Mouse (Mus musculus): ENCODE results near the gene Mpped2.

The Mpped2 gene

DNA sequence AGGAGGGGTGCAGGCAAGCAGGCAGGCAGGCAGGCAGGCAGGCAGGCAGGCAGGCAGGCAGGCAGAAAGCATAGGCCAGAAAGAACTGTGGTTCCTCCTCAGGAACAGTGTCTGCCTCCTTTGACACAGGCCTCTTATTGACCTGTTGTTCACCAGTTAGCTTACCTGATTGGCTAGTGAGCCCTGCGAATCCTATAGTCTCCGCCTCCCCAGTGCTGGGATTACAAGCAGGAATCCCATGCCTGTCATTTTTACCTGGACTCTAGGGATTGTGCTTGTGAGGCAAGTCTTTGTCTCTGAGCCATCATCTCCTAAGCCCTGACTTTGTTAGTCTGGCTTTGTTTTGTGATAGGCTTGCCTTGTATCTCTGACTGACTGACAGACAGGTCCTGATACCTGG is 14.1 kb downstream of the Mpped2 start:
- no peak for DNase-seq

DNA sequence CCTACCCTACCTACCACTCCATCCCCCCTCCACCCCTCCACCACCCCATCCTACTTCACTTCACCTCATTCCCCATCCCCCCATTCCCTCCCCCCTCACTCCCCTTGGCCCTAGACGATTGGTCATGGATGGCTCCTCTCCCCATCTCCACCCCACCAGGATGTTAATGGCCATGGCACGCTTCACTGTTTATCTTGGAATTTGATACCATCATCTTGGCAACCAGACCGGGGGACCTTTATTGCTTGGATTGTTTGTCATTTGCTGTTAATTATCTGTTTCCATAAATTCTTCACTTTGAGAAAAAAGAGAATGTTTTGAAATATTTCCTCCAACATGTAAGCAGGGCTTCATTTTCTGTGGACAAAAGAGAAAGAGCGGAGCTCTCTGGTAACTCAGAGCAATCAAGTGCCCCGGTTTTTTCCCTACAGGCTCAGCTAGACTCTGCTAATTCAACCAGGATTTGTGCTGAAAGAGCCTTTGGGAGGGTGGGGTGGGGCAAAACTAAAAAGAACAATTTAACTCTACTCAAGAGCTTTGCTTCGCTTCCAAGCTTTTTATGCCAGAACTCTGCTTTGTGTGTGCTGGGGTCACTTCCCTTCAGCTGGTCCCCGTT is 17.9 kb downstream of the Mpped2 start:
- no peak for DNase-seq

DNA sequence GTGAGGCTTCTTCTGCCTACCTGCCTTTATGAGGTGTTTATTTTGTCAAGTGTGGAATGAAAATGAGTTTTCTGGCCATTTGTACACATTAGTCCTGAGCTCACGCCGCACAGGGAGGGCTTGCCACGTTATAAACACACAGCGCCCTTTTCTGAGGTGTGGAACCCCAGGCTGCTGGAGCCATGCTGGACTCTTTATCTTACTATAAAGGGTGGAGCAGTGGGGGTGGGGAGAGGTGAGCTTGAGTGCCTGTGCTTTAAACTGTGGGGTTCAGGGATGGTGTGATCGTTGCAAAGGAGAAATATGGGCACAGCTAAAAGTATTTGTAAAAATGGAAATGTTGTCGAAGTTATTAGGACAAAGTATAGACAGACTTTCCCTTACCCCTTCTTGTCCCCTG is 18.4 kb downstream of the Mpped2 start:
- DNase-seq: no peak

DNA sequence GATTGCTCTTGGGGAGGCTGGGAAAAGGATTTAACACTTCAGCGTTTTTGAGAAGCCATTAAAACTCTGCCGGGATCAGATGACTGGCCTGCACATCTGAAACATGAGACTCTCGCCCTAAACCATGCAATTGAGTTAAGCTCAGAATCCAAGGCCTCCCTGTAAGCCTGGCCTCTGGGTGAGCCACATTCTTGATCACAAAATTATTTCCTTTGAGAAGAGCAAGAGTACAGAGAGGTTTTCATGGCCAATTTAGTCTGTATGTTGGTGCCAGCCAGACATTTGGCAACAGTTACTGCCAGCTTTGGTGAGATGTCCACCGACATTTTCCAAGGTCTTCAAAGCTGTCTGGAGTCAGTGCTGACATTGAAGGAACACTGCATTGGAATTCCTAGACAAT is 20.1 kb downstream of the Mpped2 start:
- peak; percentile 11 for DNase-seq

DNA sequence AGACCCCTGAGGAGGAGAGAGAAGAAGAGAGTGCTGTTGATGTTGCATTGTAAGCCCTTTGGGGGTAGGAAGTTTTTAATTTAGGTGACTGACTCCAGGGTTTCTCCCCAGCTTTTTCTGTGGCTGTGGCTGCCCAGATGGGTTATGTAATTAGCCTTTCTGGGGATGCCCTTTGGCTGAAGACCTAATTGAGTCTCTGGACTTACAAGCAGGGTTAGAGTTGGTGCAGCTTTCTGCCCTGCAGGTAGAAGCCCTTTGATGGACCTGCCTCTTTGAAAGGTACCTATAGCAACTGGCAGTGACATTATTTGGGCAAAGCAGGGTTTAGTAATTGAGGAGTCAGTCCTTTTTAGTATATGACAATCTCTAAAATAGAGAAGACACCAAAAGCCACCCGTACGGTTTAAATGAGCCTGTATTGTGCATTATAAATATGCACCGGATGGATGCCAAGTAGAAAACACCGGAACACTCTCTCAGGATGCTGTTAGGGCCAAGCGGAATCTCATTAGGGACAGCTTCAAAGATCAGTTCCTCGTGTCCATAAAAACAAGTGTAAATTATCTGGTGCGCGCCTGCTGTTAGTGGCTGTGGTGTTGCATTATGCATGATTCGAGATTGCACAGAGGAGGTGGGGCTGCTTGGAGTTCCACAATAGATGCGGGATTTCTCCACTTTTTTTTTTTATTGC is 22.8 kb downstream of the Mpped2 start:
- no peak for DNase-seq

DNA sequence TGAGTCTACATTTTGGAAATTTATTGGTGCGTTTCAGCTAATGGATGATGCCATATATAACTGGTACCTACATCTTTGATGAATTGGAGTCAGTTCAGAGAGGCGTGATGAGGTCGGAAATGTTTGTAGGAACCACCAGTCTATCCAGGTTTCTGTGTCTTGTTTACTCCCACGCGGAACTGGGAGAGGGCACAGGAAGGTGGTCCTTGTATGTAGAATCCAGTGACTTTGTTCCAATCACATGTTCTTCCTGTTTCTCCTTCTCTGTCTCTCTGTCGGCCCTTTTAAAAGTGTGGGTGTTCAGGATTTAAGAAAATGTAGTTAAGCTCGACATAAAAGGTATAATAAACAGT is 23.3 kb downstream of the Mpped2 start:
- no peak for DNase-seq

DNA sequence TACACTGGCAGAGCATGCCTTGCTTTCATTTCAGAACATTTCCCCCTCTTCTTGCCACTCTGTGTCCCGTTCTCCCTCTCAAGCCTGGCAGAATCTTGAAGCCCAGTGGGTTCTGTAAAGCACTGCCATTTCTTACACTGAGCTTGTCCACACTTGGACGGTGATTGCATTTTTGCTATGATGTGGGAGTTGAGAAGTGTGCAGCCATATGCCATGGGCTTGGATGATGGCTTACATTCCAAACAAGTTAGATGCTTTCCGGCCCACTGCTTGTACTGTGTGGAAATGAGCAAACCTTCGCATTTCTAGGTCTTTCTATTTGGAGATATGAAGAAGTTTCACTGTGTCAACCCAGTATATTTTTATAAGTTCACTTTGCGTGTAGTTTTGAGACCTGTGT is 25.8 kb downstream of the Mpped2 start:
- DNase-seq: no peak

DNA sequence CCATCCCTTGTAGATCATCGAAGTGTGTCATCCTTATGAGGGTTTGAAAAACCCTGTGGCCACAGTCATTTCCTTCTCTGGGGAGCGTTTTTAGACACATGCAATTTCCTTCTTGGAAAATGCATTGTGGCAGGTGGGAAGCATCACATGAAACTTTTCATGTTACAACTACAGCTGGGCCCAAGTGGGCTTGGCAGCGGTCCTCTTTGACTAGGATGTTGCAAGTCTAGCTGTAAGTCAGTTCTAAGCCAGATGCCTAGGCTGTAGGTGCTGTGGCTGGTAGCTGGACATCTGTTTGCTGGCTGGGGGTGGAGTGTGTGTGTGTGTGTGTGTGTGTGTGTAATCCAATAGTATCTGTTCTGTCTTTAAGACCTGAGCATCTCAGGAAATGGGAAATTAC is 26.4 kb downstream of the Mpped2 start:
- DNase-seq: no peak

DNA sequence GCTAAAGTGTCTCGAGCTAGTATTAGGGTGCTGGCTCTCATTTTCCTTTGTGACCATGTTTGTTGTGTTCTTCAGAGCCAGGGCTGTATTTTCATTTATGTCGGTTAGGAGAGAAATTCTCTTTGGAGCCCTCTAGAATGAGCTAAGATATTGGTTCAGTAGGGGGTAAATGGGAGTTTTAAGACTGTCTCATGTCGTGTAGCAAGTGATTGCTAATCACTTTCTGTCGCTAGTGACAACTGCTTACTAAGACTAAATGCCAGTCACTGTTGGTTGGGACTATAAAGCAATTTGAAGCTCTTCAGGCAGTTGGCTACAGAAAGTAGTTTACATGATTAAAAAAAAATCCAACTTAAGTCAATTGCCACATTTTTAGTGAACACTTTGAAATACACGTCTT is 27.6 kb downstream of the Mpped2 start:
- DNase-seq: no peak

DNA sequence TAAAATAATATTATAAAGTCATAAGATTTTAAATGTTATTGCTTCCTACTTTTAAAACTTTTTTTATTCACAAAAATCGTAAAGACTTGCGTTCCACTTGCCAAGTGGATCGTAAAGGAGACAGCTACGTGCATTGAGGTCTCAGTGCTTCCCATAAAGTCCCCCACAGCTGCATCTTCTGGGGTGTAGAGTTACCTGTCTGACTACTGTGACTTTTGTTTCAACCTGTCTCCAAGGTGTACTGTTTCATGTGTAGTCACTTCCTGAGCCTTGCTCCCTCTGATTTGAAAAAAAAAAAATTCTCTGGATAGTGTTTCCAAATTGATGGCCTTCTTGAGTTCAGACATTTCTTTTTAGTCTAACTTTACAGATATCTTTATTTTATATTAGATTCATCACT is 29.0 kb downstream of the Mpped2 start:
- DNase-seq: no peak

DNA sequence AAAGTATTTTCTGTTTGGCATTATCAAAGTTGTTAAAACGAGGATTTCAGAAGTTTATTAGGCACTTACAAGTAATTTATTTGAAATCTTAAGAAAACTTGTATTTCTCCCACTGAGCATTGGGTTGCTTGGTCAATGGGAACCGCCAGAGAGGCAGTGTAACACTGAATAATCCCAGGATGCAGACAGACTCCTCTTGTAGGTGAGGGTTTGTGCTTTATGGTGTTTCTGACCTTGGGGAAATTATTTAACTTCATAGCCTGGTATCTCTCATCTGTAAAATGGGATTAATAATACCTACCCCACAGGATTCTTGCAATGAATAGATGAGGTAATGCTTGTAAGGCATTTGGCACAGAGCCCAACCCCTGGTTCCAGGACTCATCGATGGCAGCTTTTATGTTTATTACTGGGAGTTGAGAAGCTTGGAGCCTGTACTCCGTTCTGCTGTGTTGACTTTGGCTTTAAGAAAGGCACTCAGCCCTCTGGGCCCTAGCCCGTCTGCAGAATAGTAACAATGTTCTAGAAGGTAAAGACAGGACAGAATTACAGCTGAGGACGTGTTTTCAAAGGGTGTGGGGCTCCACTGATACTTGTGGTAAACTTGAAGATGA is 37.0 kb downstream of the Mpped2 start:
- no peak for DNase-seq

DNA sequence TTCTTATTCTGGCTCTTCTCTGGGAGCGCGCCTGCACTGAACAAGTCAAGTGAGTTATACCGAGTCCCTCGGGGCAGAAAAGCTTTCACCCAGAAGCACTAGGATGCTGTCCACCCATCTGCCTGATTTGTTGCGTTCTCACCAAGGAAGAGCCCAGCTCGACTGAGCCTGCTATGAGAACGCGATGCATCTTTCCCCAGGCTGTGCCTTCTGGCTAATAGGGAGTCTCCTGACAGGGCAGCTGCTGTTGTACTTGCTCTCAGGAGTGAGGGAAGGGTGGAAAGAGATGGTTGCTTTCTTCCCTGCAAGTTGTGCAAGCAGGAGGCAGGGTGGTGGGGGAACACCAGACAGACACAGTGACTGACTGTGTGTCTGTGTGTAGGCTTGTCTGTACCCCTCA is 37.5 kb downstream of the Mpped2 start:
- DNase-seq: no peak

DNA sequence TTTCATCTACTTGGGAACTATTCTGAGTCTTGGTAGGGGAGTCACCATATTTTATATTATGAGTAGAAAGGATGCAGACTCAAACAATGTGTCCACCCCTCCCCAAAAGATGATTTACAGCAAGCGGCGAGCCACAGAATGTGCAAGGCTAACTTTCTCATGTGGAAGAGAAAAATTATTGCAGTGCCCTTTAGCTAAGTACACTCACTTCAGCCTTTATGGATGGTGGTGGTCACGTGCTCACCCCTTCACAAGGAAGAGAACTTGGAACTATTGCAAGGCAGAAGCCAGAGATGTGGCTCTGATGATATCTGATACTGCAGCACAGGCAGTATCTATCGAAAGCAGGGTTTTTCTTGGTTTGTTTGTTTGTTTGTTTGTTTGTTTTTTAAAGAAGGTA is 38.4 kb downstream of the Mpped2 start:
- DNase-seq: no peak

DNA sequence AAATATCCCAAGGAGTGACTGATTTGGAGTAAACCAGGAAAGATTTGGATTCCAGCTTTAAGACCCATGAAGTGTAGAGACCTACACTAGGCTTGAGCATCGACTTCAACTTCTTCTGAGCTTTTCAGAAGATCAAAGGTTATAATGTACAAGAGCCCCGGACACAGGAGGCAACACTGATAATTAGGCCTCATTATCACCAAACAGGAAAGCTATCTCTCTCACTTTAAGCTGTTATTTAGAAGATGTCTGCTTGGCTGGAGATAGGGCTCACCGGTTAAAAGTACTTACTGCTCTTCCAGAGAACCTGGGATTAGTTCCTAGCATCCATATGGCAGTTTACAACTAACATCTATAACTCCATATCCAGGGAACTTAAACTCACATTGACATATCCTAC is 39.1 kb downstream of the Mpped2 start:
- no peak for DNase-seq

DNA sequence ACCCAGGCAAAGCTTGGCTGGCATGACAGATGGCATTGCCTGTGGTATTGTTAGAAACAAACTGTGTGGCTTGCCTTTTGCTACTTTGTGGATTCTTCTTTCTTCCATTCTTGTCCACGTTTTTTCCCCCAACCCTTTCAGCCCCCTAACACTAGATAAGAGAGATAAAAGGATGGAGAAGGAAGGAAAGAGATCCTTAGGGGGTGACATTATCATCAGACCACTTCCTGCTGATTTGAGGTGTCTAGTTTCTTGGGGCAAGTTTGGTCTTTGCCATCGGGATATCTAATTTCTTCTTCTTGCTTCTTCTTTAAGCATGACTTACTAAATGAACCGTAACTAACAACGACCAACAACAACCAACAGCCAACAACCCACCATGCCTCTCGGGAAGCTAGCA is 40.3 kb downstream of the Mpped2 start:
- no peak for DNase-seq

DNA sequence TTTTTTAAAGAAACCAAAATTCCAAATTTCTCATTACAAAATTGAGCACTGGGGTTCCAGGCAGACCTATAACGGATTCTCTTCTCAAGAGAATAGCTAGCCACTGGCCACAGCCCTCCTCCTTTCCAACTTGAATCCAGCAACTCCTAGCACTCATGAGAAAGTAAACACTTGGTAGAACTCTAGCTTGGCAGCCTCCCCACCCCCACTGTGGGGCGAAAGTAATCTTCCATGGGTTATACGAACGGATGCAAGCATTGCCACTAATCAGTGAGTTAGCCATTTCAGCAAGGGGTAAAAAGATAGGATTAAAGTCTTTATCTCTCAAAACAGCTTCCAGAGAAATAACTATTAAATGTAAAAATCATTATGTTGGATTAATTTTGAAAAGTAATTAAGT is 40.9 kb downstream of the Mpped2 start:
- no peak for DNase-seq

DNA sequence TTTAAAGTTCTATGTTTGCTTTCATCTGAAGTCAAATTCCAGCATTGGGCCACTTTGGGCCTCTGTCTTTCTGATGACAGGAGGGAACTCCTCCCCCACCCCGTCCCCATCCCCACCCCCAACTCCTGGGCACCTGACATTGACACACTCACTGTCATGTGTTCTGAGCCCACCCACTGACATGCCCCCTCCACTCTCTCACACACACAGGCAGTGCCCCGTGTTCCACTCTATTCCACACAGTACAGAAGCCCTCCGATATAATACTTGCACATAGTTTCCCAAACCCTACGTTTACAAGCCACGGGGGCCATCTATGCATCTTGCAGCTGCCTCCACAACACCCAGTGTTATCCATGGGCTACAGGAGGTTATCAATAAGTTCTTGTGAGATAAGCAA is 42.1 kb downstream of the Mpped2 start:
- no peak for DNase-seq

DNA sequence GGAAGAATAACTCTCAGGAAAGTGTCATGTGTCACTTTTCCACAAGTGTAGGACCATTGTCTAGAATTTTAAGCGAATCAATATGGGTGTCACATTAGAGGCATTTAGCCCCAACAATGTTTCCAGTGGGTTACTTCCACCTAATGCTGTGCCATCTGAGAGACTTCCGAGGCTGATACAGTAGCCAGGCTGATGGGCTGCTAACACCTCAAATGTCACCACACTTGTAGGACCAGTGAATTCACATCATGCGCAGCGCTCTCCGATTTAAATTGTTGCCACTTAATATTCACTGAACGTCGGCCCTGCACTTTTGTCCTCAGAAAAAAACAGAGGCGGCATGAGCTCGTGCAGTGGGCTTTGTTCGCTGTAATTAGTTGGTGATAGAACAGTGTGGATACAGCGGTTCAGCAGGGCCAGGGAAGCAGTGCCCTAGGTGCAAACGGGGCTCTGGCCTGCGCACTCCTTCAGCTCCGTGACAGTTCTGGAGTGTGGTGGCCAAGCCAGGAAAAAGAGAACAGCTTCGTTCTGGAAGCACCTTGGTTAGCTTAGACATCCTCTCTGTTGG is 42.8 kb downstream of the Mpped2 start:
- DNase-seq: no peak

DNA sequence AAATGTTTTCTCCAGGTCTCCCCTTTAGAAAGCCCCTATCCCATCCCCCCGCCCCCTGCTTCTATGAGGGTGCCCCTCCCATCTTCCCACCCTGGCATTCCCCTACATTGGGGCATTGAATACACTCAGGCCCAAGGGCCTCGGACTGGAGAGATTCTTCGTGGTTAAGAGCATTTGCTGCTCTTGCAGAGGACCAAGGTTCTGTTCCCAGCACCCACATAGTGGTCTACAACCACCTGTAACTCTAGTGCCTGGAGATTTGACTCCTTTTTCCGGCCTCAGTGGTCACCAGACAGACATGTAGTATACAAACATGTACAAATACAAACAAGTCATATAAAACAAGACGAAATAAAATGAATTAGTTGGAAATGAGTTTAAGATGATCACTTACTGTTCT is 45.9 kb downstream of the Mpped2 start:
- DNase-seq: no peak

DNA sequence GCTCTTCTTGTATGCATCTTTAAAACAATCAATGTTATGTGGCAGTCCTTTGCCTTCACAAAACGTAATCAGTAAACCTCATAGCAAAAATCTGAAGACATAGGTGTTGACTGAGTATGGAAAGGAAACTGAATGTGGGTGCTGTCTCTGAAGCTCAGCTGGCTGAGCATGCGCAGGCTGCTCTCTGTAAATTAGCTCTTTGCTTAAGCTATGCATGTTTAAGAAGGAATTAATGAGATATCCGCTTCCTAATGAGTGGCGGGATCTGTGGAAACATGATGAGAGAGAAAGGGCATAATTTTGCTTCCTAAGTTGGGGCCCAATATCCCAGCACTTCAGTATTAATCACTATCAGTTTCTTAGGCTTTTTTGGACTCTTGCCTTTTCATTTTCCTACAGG is 51.0 kb downstream of the Mpped2 start:
- DNase-seq: no peak

DNA sequence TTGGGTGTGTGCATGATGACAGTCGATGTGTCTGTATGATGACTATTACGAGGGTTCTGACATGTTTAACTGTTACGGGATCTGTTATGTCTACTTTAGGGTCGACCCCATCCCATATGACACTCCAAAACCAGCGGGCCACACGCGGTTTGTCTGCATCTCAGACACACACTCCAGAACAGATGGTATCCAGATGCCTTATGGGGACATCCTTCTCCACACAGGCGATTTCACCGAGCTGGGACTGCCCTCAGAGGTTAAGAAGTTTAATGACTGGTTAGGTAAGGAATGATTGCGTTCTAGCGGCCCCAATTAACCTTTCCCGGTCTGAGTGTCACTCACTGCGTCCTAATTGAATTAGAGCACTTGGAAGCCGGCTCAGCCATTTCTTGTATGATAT is 51.5 kb downstream of the Mpped2 start:
- no peak for DNase-seq

DNA sequence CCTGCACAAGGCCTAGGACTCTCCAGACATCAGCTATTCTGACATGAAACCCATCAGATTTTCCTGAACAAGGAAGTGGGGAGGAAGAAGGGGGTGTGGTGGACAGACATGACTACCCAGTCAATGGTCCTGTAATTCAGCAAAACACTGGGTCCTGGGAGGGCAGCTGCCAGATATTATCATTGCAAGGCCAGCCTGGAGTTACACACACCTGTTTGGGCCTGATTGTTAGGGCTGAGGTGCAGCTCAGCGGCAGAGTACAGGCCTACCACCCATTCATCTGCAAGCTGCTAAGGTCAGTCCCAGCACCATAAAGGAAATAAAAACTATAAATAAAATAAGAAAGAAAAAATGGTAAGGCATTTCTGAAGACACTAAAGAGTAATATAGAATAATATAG is 52.3 kb downstream of the Mpped2 start:
- no peak for DNase-seq

DNA sequence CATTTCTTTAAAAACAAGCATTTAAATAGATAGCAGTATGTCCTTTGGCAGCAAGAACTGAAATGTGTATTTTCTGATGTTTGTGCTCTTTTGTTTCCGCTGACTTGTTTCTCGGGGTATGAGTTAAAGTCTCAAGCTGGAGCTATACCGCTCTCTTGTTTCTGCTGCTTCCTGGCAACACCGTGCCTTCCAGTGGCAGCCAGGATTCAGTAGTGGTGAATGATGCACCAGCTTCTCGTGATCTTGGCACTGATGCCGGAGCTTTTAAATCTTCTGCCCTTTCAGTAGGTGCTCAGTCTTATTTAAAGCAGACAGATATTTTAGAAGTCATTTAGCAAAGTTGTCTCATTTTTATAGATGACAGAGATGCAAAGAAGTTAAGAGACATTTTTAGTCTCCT is 53.1 kb downstream of the Mpped2 start:
- DNase-seq: no peak

DNA sequence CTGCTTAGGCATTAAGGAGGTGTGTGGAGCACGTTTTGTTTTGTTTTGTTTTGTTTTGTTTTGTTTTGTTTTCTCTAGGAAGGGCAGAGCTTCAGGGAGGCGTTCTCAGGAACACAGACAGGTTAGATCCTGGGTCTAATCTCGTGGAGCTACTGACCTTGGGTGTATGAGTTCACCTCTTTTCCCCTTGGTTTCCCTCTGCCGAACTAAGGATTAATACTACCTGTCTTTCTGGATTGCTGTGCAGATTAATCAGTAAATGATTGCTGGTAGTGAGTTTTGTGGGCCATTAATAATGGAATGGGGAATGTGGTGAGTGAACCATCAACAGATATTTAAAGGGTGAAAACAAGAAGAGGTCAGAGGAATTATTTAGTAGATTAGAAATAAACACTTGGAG is 53.8 kb downstream of the Mpped2 start:
- no peak for DNase-seq

DNA sequence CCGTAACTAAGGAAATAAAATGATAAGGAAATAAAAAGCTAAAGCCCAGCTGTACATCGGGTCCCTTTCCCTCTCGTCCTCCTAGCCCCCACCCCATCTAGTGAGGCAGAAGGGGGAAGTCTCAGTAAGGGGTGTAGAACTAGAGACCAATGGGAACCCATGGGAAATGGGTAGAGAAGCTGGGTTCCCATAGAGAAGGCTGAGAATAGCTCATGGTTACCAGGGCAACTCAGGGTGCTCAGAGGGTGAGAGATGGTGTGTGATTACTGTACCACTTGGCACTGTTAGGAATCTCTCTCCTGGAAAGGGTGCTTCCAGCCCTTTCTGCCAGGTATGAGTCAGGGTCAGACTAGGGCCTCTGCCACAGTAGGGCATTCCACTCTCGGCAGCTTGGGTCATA is 54.3 kb downstream of the Mpped2 start:
- no peak for DNase-seq

Measured in cerebellum, adult 8-10 months (tissue).